Mouse (Mus musculus): Measurements from ENCODE around the gene Vapb.

- TF ChIP-seq CTCF (IDR thresholded peaks at IDR 0.05; ENCODE audit: low read depth, low read length) (no peak), POLR2A (IDR thresholded peaks at IDR 0.05; ENCODE audit: borderline replicate concordance, low read depth, low read length) (no peak)
Observed at GRCm38 (mm10) chr2:173698850-173699249, 38.5 kb upstream of the Vapb start.
